Mouse (Mus musculus) CH12.LX (cell line): ENCODE data around the gene Chd1. TPM values are rescaled to one million over a fixed set of nuclear protein-coding genes. Genes with fewer than 3 reads are reported as not detected.

Source experiments
- DNase-seq: peaks from one replicate; pipeline ENCODE4 v3.0.0-alpha.2; 2013; ENCODE audit errors: extremely low read depth
- H3K27ac ChIP-seq: 2 replicates; pipeline ENCODE4 v1.5.1; 2012; ENCODE audit warnings: low read depth, mild to moderate bottlenecking, control low read depth, moderate library complexity; ENCODE audit not compliant: insufficient read depth
- H3K27me3 ChIP-seq: replicated peaks from 2 replicates; pipeline ENCODE3; 2012; ENCODE audit warnings: inconsistent platforms
- H3K36me3 ChIP-seq, 2 experiments: replicated peaks in 1 of 2; 2 replicates each; pipeline versions ENCODE3 to v1.6.1; 2012; ENCODE audit warnings: inconsistent platforms in 1 of 2, low read length in 1 of 2, mild to moderate bottlenecking in 1 of 2, mixed read lengths in 1 of 2, moderate library complexity in 1 of 2; ENCODE audit not compliant: control insufficient read depth in 1 of 2, insufficient read depth in 1 of 2
- H3K4me1 ChIP-seq, 2 experiments: 2 replicates each; pipeline ENCODE4 v1.6.1; 2012; ENCODE audit warnings: inconsistent platforms in 1 of 2, moderate library complexity in 1 of 2; ENCODE audit not compliant: insufficient read depth in 2 of 2, control insufficient read depth in 1 of 2
- H3K4me2 ChIP-seq: 2 replicates; pipeline ENCODE4 v1.6.1; 2012; ENCODE audit warnings: low read depth, mild to moderate bottlenecking, control low read depth; ENCODE audit not compliant: poor library complexity, insufficient read depth, severe bottlenecking
- H3K4me3 ChIP-seq, 3 experiments: fragments of 150-350 bp in 1 of 3; sonication (generic) in 1 of 3; replicated peaks in 1 of 3; 2 replicates each; pipeline versions ENCODE3 to v1.5.1; 2011 to 2012; ENCODE audit warnings: low read depth in 2 of 3, low read length in 2 of 3, mild to moderate bottlenecking in 2 of 3, moderate library complexity in 2 of 3, control low read depth in 1 of 3, improper control_type of control experiment in 1 of 3, inconsistent platforms in 1 of 3, mixed read lengths in 1 of 3; ENCODE audit not compliant: poor library complexity in 1 of 3
- H3K79me2 ChIP-seq: replicated peaks from 2 replicates; pipeline ENCODE4 v1.6.1; 2012; ENCODE audit warnings: mild to moderate bottlenecking, moderate library complexity; ENCODE audit not compliant: control insufficient read depth, poor library complexity, insufficient read depth, severe bottlenecking; ENCODE audit errors: extremely low read depth
- H3K9ac ChIP-seq: 2 replicates; pipeline ENCODE4 v1.6.1; 2012; ENCODE audit warnings: low read depth, mild to moderate bottlenecking, control low read depth, moderate library complexity; ENCODE audit not compliant: insufficient read depth
- H3K9me3 ChIP-seq: replicated peaks from 2 replicates; pipeline ENCODE3; 2012; ENCODE audit warnings: low read length, inconsistent platforms, mixed read lengths
- BHLHE40 ChIP-seq: IDR thresholded peaks from 2 replicates; pipeline ENCODE4 v1.6.1; 2011; ENCODE audit warnings: mild to moderate bottlenecking, low read depth, low read length, improper control_type of control experiment
- CHD2 ChIP-seq: IDR thresholded peaks from 2 replicates; pipeline ENCODE4 v1.6.1; 2011; ENCODE audit warnings: low read length, improper control_type of control experiment
- CTCF ChIP-seq, 2 experiments: IDR thresholded peaks in 1 of 2; conservative IDR thresholded peaks in 1 of 2; 2 replicates each; pipeline ENCODE4 v1.5.1; 2011 to 2012; ENCODE audit warnings: low read depth in 2 of 2, low read length in 2 of 2, improper control_type of control experiment in 1 of 2, inconsistent platforms in 1 of 2, mild to moderate bottlenecking in 1 of 2, moderate library complexity in 1 of 2
- E2F4 ChIP-seq: IDR thresholded peaks from 2 replicates; pipeline ENCODE4 v1.6.1; 2011; ENCODE audit warnings: low read depth, low read length, improper control_type of control experiment; ENCODE audit not compliant: insufficient replicate concordance
- EP300 ChIP-seq: IDR thresholded peaks from 2 replicates; pipeline ENCODE4 v1.6.1; 2011; ENCODE audit warnings: low read length, improper control_type of control experiment
- GABPA ChIP-seq: IDR thresholded peaks from 2 replicates; pipeline ENCODE4 v1.6.1; 2012; ENCODE audit warnings: low read depth, low read length, improper control_type of control experiment, inconsistent platforms; ENCODE audit not compliant: insufficient replicate concordance
- HCFC1 ChIP-seq: IDR thresholded peaks from 2 replicates; pipeline ENCODE4 v1.6.1; 2012; ENCODE audit warnings: low read depth, mild to moderate bottlenecking, inconsistent platforms, low read length, improper control_type of control experiment
- IRF4 ChIP-seq: IDR thresholded peaks from 2 replicates; pipeline ENCODE4 v1.6.1; 2014; ENCODE audit warnings: low read depth, mild to moderate bottlenecking, inconsistent platforms, low read length, improper control_type of control experiment
- KAT2A ChIP-seq: IDR thresholded peaks from 2 replicates; pipeline ENCODE4 v1.6.1; 2012; ENCODE audit warnings: low read length, improper control_type of control experiment, inconsistent platforms; ENCODE audit not compliant: insufficient replicate concordance
- MAFK ChIP-seq: IDR thresholded peaks from 2 replicates; pipeline ENCODE4 v1.6.1; 2011; ENCODE audit warnings: low read length, improper control_type of control experiment; ENCODE audit not compliant: insufficient replicate concordance
- MEF2A ChIP-seq: IDR thresholded peaks from 2 replicates; pipeline ENCODE4 v1.6.1; 2014; ENCODE audit warnings: low read depth, mild to moderate bottlenecking, inconsistent platforms, low read length, improper control_type of control experiment, borderline replicate concordance
- MXI1 ChIP-seq: IDR thresholded peaks from 2 replicates; pipeline ENCODE4 v1.6.1; 2011; ENCODE audit warnings: mild to moderate bottlenecking, low read depth, low read length, improper control_type of control experiment
- NELFE ChIP-seq: IDR thresholded peaks from 2 replicates; pipeline ENCODE4 v1.6.1; 2011; ENCODE audit warnings: low read depth, low read length, improper control_type of control experiment
- NRF1 ChIP-seq: IDR thresholded peaks from 2 replicates; pipeline ENCODE4 v1.6.1; 2014; ENCODE audit warnings: low read depth, mild to moderate bottlenecking, inconsistent platforms, low read length, improper control_type of control experiment, moderate library complexity
- PAX5 ChIP-seq: IDR thresholded peaks from 2 replicates; pipeline ENCODE4 v1.6.1; 2012; ENCODE audit warnings: low read length, inconsistent platforms, mixed read lengths
- POLR2AphosphoS2 ChIP-seq: IDR thresholded peaks from 2 replicates; pipeline ENCODE4 v1.6.1; 2011; ENCODE audit warnings: low read depth, low read length, improper control_type of control experiment
- RAD21 ChIP-seq: IDR thresholded peaks from 2 replicates; pipeline ENCODE4 v1.6.1; 2011; ENCODE audit warnings: low read depth, mild to moderate bottlenecking, low read length, improper control_type of control experiment, moderate library complexity
- RCOR1 ChIP-seq: conservative IDR thresholded peaks from 2 replicates; pipeline ENCODE4 v1.6.1; 2012; ENCODE audit warnings: low read depth, mild to moderate bottlenecking, inconsistent platforms, low read length, improper control_type of control experiment
- SIN3A ChIP-seq: IDR thresholded peaks from 2 replicates; pipeline ENCODE4 v1.6.1; 2012; ENCODE audit warnings: low read length, improper control_type of control experiment, inconsistent platforms
- SMC3 ChIP-seq: IDR thresholded peaks from 2 replicates; pipeline ENCODE4 v1.6.1; 2011; ENCODE audit warnings: low read depth, low read length, improper control_type of control experiment
- TCF12 ChIP-seq: IDR thresholded peaks from 2 replicates; pipeline ENCODE4 v1.6.1; 2014; ENCODE audit warnings: low read depth, mild to moderate bottlenecking, inconsistent platforms, low read length, improper control_type of control experiment
- USF1 ChIP-seq: IDR thresholded peaks from 2 replicates; pipeline ENCODE4 v1.6.1; 2014; ENCODE audit warnings: low read depth, mild to moderate bottlenecking, inconsistent platforms, low read length, improper control_type of control experiment
- ZKSCAN1 ChIP-seq: IDR thresholded peaks from 2 replicates; pipeline ENCODE4 v1.6.1; 2012; ENCODE audit warnings: low read depth, inconsistent platforms, low read length, improper control_type of control experiment, borderline replicate concordance
- dilution Hi-C: fragments of 300-500 bp; cut with MboI; formaldehyde crosslinking; loops from 2 replicates; pipeline ENCODE4 v1.14.3; 2020; ENCODE audit warnings: low sequenced_read_pairs; ENCODE audit not compliant: extremely low pct_unique_long_range_greater_than_20kb, extremely low pct_ligation_motif_present
- in situ Hi-C: fragments of 300-500 bp; cut with MboI; formaldehyde crosslinking; loops from 3 replicates; pipeline ENCODE4 v1.14.3; 2019; ENCODE audit warnings: low sequenced_read_pairs, low pct_ligation_motif_present, low pct_unique_long_range_greater_than_20kb, mixed read lengths
- polyA plus RNA-seq: library from polyadenylated mRNA; unstranded; fragments of >175 nt; gene quantifications from 2 replicates; pipeline ENCODE4 v1.2.1, GENCODE M21; 2012; ENCODE audit warnings: low read depth; ENCODE audit not compliant: insufficient read length
- total RNA-seq, 2 experiments: library from RNA; depleted of rRNA; stranded (reverse); fragments of 300-350 nt in 1 of 2; fragments of >200 nt in 1 of 2; gene quantifications; 2 replicates each; pipeline ENCODE4 v1.2.3; 2012 to 2014

The Chd1 gene
- total and polyA plus RNA-seq, 3 experiments, result 29.6 to 45.0 (median 32.0) TPM

DNA sequence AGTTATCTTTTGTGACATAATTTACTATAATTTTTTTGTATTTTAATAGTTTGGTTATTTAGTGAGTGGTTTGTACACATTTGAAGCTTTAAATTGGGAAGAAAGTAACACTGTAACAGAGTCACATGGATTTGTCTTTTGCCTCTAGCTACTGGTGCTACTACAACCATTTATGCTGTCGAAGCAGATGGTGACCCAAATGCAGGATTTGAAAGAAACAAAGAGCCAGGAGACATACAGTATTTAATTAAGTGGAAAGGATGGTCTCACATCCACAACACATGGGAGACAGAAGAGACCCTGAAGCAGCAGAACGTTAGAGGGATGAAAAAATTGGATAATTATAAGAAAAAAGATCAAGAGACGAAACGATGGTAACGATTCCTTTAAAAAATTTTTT lies 26.9 kb downstream of the Chd1 start:
- dilution Hi-C loops, result no loop called here
- no peak overlapping the region for H3K4me2 ChIP-seq
- H3K79me2 ChIP-seq, result no peaks in the 10 kb centered on the region
- DNase-seq, result no peak
- H3K4me1 ChIP-seq, result no peaks in the 10 kb centered on the region
- in situ Hi-C loops, result no loop called here
- no peaks in the 10 kb centered on the region for H3K27me3 ChIP-seq
- no peak overlapping the region for H3K4me3 ChIP-seq
- peaks cover 45 to 85% of the 10 kb centered on the region in 2 experiments for H3K36me3 ChIP-seq
- no peak overlapping the region for H3K27ac ChIP-seq
- H3K9ac ChIP-seq, result no peak overlapping the region
- H3K9me3 ChIP-seq, result no peaks in the 10 kb centered on the region
- TF ChIP-seq SIN3A (no peak), RAD21 (no peak), NRF1 (no peak), RCOR1 (no peak), ZKSCAN1 (no peak), EP300 (no peak), PAX5 (no peak), SMC3 (no peak), KAT2A (no peak), MXI1 (no peak), POLR2AphosphoS2 (no peak), MAFK (no peak), HCFC1 (no peak), IRF4 (no peak), CHD2 (no peak), MEF2A (no peak)

DNA sequence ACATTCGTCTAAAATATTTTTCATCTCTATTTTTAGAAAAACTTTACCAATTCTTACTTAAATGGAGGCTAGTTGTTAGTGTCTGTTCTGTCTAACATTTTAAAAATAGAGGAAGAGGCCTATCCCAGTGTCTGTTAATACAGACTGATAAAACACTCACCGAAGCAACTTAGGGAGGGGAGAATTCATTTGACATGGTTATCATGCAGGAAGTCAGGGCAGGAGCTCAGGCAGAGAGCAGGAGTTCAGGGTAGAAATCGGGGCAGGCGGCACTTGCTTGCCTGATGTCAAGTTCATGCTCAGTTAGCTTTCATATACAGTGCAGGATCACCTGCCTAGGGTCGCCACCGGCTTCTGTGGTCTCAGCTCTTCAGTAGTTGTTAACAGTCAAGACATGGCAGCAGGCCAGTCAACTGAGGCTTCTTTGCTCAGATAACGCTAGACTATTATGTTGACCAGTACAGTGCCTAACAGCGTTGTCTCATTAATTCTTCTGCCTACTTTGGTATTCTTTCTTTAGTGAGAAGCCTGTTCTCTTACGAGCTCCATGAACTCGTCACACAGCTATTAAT lies 32.7 kb downstream of the Chd1 start:
- Histone ChIP-seq H3K4me1 (no peaks in the 10 kb centered on the region), H3K27ac (no peak overlapping the region), H3K4me3 (no peak overlapping the region), H3K4me2 (no peak overlapping the region), H3K79me2 (no peaks in the 10 kb centered on the region), H3K27me3 (no peaks in the 10 kb centered on the region), H3K9ac (no peak overlapping the region), H3K36me3 (peaks cover 41 to 71% of the 10 kb centered on the region in 2 experiments), H3K9me3 (no peaks in the 10 kb centered on the region)
- in situ Hi-C loops, result no loop called here
- DNase-seq, result no peak
- dilution Hi-C loops, result no loop called here
- TF ChIP-seq ZKSCAN1 (no peak), CTCF (conservative IDR thresholded peaks at IDR 0.05 in 1 of 2, IDR thresholded peaks at IDR 0.05 in 1 of 2; ENCODE audit: low read depth in 2 of 2, low read length in 2 of 2) (no peak), EP300 (no peak), GABPA (no peak), KAT2A (no peak), MEF2A (no peak), E2F4 (no peak), SIN3A (no peak), HCFC1 (no peak), BHLHE40 (no peak), USF1 (no peak), TCF12 (no peak), MXI1 (no peak), NELFE (no peak)
